Mouse (Mus musculus) ES-E14 (cell line): Measurements from ENCODE around the gene Pik3c2g. TPM values are rescaled to one million over a fixed set of nuclear protein-coding genes. Genes with fewer than 3 reads are reported as not detected.

Experiments used
- DNase-seq: peaks from one replicate; pipeline ENCODE4 v3.0.0-alpha.2; 2013; ENCODE audit warnings: low read depth, low spot score
- H3K27ac ChIP-seq: 2 replicates; pipeline ENCODE4 v1.5.1; 2012; ENCODE audit warnings: low read depth, mild to moderate bottlenecking, low read length, moderate library complexity, mixed read lengths; ENCODE audit not compliant: poor library complexity, insufficient read depth, severe bottlenecking
- H3K36me3 ChIP-seq: 2 replicates; pipeline ENCODE4 v1.6.1; 2012; ENCODE audit warnings: mild to moderate bottlenecking, low read length, moderate library complexity, mixed read lengths; ENCODE audit not compliant: control insufficient read depth, poor library complexity, insufficient read depth, severe bottlenecking
- H3K4me1 ChIP-seq, 2 experiments: fragments of 150-350 bp in 1 of 2; sonication (generic) in 1 of 2; 2 replicates each; pipeline ENCODE4 v1.6.1; 2012; ENCODE audit warnings: low read length in 2 of 2, mild to moderate bottlenecking in 1 of 2, mixed read lengths in 1 of 2; ENCODE audit not compliant: control insufficient read depth in 2 of 2, insufficient read depth in 2 of 2, poor library complexity in 1 of 2
- H3K4me3 ChIP-seq, 2 experiments: fragments of 150-350 bp in 1 of 2; sonication (generic) in 1 of 2; 2 replicates each; pipeline ENCODE4 v1.5.1; 2012; ENCODE audit warnings: low read length in 2 of 2, low read depth in 1 of 2, mild to moderate bottlenecking in 1 of 2, mixed read lengths in 1 of 2; ENCODE audit not compliant: insufficient read depth in 1 of 2, poor library complexity in 1 of 2, severe bottlenecking in 1 of 2
- H3K9ac ChIP-seq: 2 replicates; pipeline ENCODE4 v1.6.1; 2012; ENCODE audit warnings: low read depth, mild to moderate bottlenecking, low read length, mixed read lengths; ENCODE audit not compliant: poor library complexity, insufficient read depth, severe bottlenecking
- H3K9me3 ChIP-seq: fragments of 150-350 bp; sonication (generic); 2 replicates; pipeline ENCODE4 v1.6.1; 2012; ENCODE audit warnings: low read depth, mild to moderate bottlenecking, low read length; ENCODE audit not compliant: control insufficient read depth, insufficient read depth
- CHD2 ChIP-seq: IDR thresholded peaks from 2 replicates; pipeline ENCODE4 v1.6.1; 2014; ENCODE audit warnings: mild to moderate bottlenecking, low read depth, low read length, inconsistent platforms
- HCFC1 ChIP-seq: IDR thresholded peaks from 2 replicates; pipeline ENCODE4 v1.6.1; 2012; ENCODE audit warnings: low read length, inconsistent platforms, borderline replicate concordance; ENCODE audit not compliant: insufficient read depth
- MAFK ChIP-seq: IDR thresholded peaks from 2 replicates; pipeline ENCODE4 v1.6.1; 2014; ENCODE audit warnings: mild to moderate bottlenecking, low read depth, low read length, inconsistent platforms; ENCODE audit not compliant: insufficient read depth
- ZC3H11A ChIP-seq: IDR thresholded peaks from 2 replicates; pipeline ENCODE4 v1.6.1; 2012; ENCODE audit warnings: low read depth, mild to moderate bottlenecking, inconsistent platforms, low read length, borderline replicate concordance
- ZNF384 ChIP-seq: IDR thresholded peaks from 2 replicates; pipeline ENCODE4 v1.6.1; 2012; ENCODE audit warnings: low read depth, low read length, inconsistent platforms
- in situ Hi-C, 2 experiments: fragments of 600-800 bp; cut with MboI; formaldehyde crosslinking; loops; one replicate each; pipeline ENCODE4 v1.15.1; 2025; ENCODE audit warnings: low sequenced_read_pairs in 2 of 2, inconsistent platforms in 1 of 2; ENCODE audit not compliant: unreplicated experiment in 2 of 2
- total RNA-seq: library from RNA; depleted of rRNA; stranded (reverse); fragments of 300-350 nt; gene quantifications from 2 replicates; pipeline ENCODE4 v1.2.3, GENCODE M21; 2012; rRNA removed

Gene Pik3c2g
- total RNA-seq = not detected in 2 replicates

DNA sequence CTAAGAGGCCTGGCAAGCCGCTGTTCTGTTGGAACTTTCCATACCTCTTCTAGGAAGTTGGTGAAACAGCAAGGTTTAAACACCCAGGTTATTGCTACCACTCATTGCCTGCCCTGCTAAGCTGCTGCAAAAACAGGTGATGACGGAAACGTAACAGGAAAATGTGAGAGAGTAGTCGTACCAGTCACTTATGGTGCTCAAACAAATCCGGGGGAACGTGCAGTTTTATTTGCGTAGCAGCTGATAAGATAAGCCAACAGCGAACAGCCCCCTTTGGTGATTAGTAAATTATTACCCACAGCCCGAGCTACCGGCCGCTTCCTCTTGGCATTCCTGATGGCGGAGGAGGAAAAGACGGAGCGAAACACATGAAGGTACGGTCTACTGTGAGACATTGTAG is at the start of gene Pik3c2g:
TSS of gene Pik3c2g (plus strand) at position 330 of the 400 bp plus-strand sequence.
- no peak for DNase-seq
- no peak within 1 kb of the TSS for H3K9ac ChIP-seq

DNA sequence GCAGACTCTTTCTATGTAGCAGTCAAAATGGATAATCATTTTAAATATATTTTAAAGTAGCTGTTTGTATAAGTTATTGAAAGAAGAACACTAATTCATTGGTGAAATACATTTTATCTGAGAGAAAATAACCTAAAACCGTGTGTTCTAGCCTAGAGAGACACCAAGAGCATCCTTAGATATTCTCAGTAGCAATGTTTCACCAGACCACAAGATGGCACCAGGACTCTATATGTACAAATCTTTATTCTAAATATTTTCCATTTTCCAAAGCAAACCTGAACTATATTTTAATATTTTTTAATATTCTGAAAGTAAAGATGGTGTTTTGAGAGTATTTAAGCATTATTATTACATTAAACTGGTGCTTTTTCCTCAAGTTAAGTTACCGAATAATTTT is 48.6 kb upstream of the Pik3c2g start:
- Histone ChIP-seq H3K4me3 (no peak overlapping the region), H3K27ac (no peak overlapping the region), H3K9ac (no peak overlapping the region), H3K4me1 (no peaks in the 10 kb centered on the region), H3K9me3 (no peaks in the 10 kb centered on the region), H3K36me3 (no peaks in the 10 kb centered on the region)
- no peak for TF ChIP-seq ZNF384
- no peak for TF ChIP-seq MAFK
- no peak for TF ChIP-seq ZC3H11A
- TF ChIP-seq HCFC1 = no peak
- no peak for TF ChIP-seq CHD2
- no peak for DNase-seq
- in situ Hi-C loops = no loop called here

More for the DNA sequence above, at the start of gene Pik3c2g:
- Histone ChIP-seq H3K4me1 (no peaks in the 10 kb centered on the region), H3K36me3 (no peaks in the 10 kb centered on the region), H3K27ac (no peak within 1 kb of the TSS), H3K4me3 (no peak within 1 kb of the TSS), H3K9me3 (no peaks in the 10 kb centered on the region)
- no peak for TF ChIP-seq ZC3H11A
- no peak for TF ChIP-seq MAFK
- TF ChIP-seq ZNF384 = no peak
- TF ChIP-seq HCFC1 = no peak
- no peak for TF ChIP-seq CHD2
- in situ Hi-C loops = no loop called here

DNA sequence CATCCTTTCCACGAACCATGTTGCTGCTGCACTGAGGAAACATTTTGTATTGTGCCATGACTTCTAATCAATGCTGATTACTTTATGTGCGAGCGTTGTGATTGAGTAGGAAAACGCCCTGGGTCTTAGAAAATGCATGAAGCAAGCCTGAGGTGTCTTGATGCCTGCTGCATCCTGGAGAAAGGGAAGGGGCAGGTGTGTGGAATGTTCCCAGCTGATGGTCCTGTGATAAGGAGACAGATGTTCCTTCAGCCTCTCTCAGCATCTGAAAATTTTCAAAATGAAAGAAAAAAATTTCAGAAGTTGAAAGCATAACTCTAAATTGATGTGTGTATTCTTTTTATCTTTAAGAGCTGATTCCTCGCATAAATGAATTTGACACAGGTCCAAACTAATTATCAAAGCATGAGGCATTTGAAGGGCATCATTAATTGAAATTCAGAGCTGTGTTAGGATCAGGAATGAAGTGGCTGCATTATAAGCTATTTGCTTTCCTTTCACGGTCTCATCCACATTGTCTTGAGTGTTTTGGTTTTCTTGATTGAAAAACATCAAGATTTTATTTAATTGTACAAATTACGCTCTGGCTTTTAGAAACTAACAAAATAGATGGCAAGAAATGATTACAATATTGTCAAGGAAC is 31.4 kb upstream of the Pik3c2g start:
- Histone ChIP-seq H3K36me3 (no peaks in the 10 kb centered on the region), H3K4me1 (no peaks in the 10 kb centered on the region), H3K4me3 (no peak overlapping the region), H3K27ac (no peak overlapping the region), H3K9me3 (no peaks in the 10 kb centered on the region), H3K9ac (no peak overlapping the region)
- in situ Hi-C loops = no loop called here
- DNase-seq = no peak
- TF ChIP-seq MAFK (no peak), ZNF384 (no peak), HCFC1 (no peak), CHD2 (no peak), ZC3H11A (no peak)

DNA sequence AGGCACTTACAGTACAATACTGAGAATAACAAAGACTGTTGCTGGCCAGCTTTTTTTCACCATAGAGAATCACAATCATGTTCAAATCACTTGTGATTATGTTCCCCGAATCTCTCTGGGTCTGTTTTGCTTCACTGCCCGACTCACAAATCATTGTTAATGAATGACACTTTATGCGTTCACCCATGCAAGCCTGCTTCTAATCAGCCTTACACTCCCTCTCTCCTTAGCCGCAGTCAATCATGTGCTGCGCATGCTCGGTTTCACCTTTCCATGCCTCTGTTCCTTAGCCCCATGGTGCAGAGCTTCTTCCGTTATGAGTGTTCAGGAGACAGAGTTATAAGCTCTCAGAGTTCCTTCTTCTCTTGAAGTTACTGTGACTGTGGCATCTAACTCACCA is 17.8 kb upstream of the Pik3c2g start:
- Histone ChIP-seq H3K36me3 (no peaks in the 10 kb centered on the region), H3K27ac (no peak overlapping the region), H3K9ac (no peak overlapping the region), H3K9me3 (no peaks in the 10 kb centered on the region), H3K4me3 (no peak overlapping the region), H3K4me1 (no peaks in the 10 kb centered on the region)
- no peak for TF ChIP-seq ZC3H11A
- TF ChIP-seq ZNF384 = no peak
- no peak for TF ChIP-seq CHD2
- no peak for TF ChIP-seq MAFK
- TF ChIP-seq HCFC1 = no peak
- in situ Hi-C loops = no loop called here
- no peak for DNase-seq

DNA sequence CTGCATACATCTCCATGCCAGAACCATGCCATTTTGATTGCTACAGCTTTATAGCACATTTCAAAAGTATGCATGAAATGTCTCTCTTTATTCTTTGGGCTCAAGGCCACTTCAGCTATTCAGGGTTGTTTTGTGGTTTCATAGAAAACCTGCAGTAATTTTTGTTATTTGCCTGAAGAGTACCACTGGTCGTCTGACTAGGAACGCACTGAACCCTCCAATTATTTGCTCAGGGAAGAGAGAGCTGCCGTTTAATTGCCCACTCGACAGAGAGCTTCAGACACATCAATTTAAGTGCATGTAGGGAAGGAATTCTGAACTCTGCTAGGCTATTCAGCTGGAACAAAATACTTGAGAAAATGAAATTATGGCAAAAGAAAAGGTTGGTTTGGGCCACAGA is 11.2 kb upstream of the Pik3c2g start:
- Histone ChIP-seq H3K4me3 (no peak overlapping the region), H3K9me3 (no peaks in the 10 kb centered on the region), H3K4me1 (no peaks in the 10 kb centered on the region), H3K27ac (no peak overlapping the region), H3K9ac (no peak overlapping the region), H3K36me3 (no peaks in the 10 kb centered on the region)
- no peak for DNase-seq
- TF ChIP-seq ZC3H11A (no peak), ZNF384 (no peak), MAFK (no peak), CHD2 (no peak), HCFC1 (no peak)
- in situ Hi-C loops = no loop called here
